Mouse (Mus musculus): ENCODE measurements at regions not wholly inside any gene's neighbourhood (a gene's known extent, or its start where the extent isn't known, plus 50 kb on each side); places are given as distances from the start of the nearest gene placed in this dataset.

GRCm38 (mm10) chr1:15993561-15994410 lies 99.3 kb downstream of the 4930444P10Rik start:
- TF ChIP-seq EP300 (IDR thresholded peaks at IDR 0.05) = no peak
- peak; percentile 57 for TF ChIP-seq CTCF (IDR thresholded peaks at IDR 0.05)
